Mouse (Mus musculus): ENCODE data around the gene Cobl. TPM values are rescaled to one million over a fixed set of nuclear protein-coding genes. Genes with fewer than 3 reads are reported as not detected.

Cobl gene
- total and polyA plus RNA-seq, 2 experiments from 2014 or later: 17.2 to 24.5 TPM

DNA sequence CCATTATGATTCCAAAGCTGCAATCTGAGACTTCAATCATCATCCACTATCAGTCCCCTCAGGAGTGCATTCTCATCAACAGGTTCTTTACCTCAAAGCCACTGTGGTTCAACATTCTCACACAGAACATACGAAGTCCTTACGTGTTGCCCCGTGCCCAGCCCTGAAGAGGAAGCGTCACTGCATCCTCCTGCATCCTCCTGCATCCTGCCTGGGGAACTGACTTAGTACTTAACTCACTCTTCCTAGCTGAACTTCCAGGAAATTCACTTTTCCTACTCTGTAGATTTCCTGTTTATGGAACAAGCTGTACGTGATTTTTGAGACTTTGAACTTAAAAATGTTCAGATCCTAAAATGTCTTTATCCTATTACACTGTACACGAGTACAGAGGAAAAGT is 153.3 kb downstream of the Cobl start:
- no peaks in the 10 kb centered on the region for H3K4me1 ChIP-seq (ENCODE audit: insufficient read depth, low read length)
- H3K27me3 ChIP-seq (ENCODE audit: insufficient read depth, low read length): peaks cover 20% of the 10 kb centered on the region; the same call in 1 of the 2 replicates
- no peak overlapping the region for H3K4me3 ChIP-seq (ENCODE audit: low read depth, low read length)
- no peak overlapping the region for H3K4me2 ChIP-seq (ENCODE audit: low read depth, low read length, poor library complexity, severe bottlenecking)
- no peak for TF ChIP-seq CTCF (IDR thresholded peaks at IDR 0.05)
- H3K36me3 ChIP-seq (ENCODE audit: insufficient read depth, low read length): 0 out of 2 replicates have a peak, but pooled peaks cover 5% of the 10 kb centered on the region
- H3K9me3 ChIP-seq (ENCODE audit: low read length): no peaks in the 10 kb centered on the region
- no peak for DNase-seq (ENCODE audit: low spot score)
- no peak for ATAC-seq (ENCODE audit: low FRiP score)
- H3K9ac ChIP-seq (replicated peaks; ENCODE audit: low read length, poor library complexity, severe bottlenecking): no peak overlapping the region
- no peak overlapping the region for H3K27ac ChIP-seq (ENCODE audit: low read depth, low read length)
- 85% methylated on average over 6 of the region's 6 CpGs for WGBS

DNA sequence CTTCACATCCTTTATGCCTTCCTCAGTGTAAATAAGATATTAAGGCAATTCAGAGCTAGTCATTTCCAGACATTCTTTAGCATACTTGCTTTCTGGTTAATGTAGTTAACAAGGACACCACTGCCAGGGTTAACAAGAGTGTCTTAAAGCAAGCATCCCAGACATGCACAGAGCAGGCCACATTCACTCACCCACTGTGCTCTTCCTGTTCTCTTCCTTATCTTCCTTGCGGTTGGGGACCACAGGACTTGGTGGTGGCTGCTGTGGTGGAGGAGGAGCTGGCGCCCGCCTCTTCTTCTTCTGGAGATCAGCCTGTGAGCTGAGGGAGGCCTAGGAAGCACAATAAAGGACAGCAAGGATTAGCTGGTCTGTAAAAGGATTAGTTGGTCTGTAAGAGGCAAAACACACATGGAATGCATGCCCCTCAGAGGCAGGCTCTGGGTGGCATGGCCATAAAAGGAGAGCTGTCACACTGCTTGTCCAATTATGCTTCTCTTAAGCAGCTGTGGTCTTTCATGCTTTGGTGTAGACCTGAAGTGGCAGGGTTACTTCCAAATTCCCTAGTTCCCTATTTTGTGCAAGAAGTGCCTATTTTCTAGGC is 155.2 kb downstream of the Cobl start:
- Histone ChIP-seq H3K9ac (replicated peaks; ENCODE audit: low read length, poor library complexity, severe bottlenecking) (no peak overlapping the region), H3K4me1 (ENCODE audit: insufficient read depth, low read length) (no peaks in the 10 kb centered on the region), H3K36me3 (ENCODE audit: insufficient read depth, low read length) (0 out of 2 replicates have a peak, but pooled peaks cover 5% of the 10 kb centered on the region), H3K9me3 (ENCODE audit: low read length) (no peaks in the 10 kb centered on the region), H3K4me3 (ENCODE audit: low read depth, low read length) (no peak overlapping the region), H3K27ac (ENCODE audit: low read depth, low read length) (no peak overlapping the region), H3K27me3 (ENCODE audit: insufficient read depth, low read length) (peaks cover 20% of the 10 kb centered on the region; the same call in 1 of the 2 replicates), H3K4me2 (ENCODE audit: low read depth, low read length, poor library complexity, severe bottlenecking) (no peak overlapping the region)
- DNase-seq (ENCODE audit: low spot score): no peak
- no peak for ATAC-seq (ENCODE audit: low FRiP score)
- 34% methylated on average over 3 of the region's 3 CpGs for WGBS
- TF ChIP-seq CTCF (IDR thresholded peaks at IDR 0.05): no peak

DNA sequence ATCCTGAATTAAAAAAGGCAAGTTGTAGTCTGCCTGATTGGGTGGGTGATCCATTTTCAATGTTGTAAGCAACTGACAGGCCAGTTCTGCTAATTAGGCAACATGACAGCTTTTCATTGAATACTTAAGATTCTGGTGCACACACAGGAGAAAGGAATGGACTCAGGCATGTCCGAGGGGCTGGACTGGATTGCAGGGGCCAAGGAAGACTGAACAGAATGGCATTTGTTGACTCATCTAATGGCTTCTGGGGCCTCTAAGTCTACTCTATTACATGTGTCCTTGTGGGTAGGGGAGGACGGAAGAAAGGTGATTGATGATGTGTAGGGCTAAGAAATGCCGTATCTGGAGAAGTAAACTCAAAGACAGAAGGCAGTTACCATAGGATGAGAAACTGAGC is 159.9 kb downstream of the Cobl start:
- DNase-seq (ENCODE audit: low spot score) (no peak), ATAC-seq (ENCODE audit: low FRiP score) (no peak)
- H3K4me2 ChIP-seq (ENCODE audit: low read depth, low read length, poor library complexity, severe bottlenecking): no peak overlapping the region
- no peak overlapping the region for H3K4me3 ChIP-seq (ENCODE audit: low read depth, low read length)
- no peak for TF ChIP-seq CTCF (IDR thresholded peaks at IDR 0.05)
- no peak overlapping the region for H3K27ac ChIP-seq (ENCODE audit: low read depth, low read length)
- H3K9ac ChIP-seq (replicated peaks; ENCODE audit: low read length, poor library complexity, severe bottlenecking): no peak overlapping the region
- 0 out of 2 replicates have a peak, but pooled peaks cover 5% of the 10 kb centered on the region for H3K36me3 ChIP-seq (ENCODE audit: insufficient read depth, low read length)
- 82% methylated on average over 3 of the region's 3 CpGs for WGBS
- H3K4me1 ChIP-seq (ENCODE audit: insufficient read depth, low read length): no peaks in the 10 kb centered on the region; the same call in 1 of the 2 replicates
- H3K27me3 ChIP-seq (ENCODE audit: insufficient read depth, low read length): peaks cover 16% of the 10 kb centered on the region; the same call in 1 of the 2 replicates
- no peaks in the 10 kb centered on the region for H3K9me3 ChIP-seq (ENCODE audit: low read length)

DNA sequence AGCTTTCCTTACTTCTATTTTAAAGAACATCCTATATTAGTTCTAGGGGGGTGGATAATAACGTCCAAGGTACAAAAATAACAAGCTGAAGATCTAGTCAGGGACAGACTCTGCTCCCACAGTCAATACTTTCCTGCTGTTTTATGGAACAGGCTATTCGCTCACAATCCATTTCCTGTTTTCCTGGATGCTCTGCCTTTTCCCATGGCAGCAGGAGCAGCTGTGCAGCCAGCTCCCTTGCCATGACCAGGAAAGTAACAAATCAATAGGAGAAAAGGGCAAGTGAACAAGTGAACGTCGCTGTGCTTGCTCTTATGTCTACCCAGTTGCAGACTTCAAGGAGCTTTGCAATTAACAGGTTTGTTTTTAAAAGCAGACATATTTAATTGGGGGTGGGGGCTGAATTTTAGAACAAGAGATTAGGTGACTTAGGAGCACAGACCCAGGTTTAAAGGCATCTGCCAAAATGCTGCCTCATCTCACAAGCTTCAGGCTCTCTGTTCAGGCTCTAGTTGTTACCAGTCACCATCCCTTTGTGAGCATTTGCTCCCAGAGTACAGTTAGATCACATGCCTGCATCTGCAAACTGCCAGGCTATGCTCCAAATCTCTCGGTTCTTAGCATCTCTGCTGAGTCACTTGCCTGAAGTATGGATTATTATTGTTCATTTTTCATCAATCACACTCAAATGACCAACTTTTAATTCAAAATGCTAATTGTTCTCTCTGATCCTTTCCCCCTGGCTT is 164.9 kb downstream of the Cobl start:
- WGBS: 44% methylated on average over 5 of the region's 5 CpGs
- no peak for TF ChIP-seq CTCF (IDR thresholded peaks at IDR 0.05)
- no peak overlapping the region for H3K9ac ChIP-seq (replicated peaks; ENCODE audit: low read length, poor library complexity, severe bottlenecking)
- H3K36me3 ChIP-seq (ENCODE audit: insufficient read depth, low read length): no peaks in the 10 kb centered on the region
- no peaks in the 10 kb centered on the region for H3K9me3 ChIP-seq (ENCODE audit: low read length)
- H3K4me2 ChIP-seq (ENCODE audit: low read depth, low read length, poor library complexity, severe bottlenecking): no peak overlapping the region
- H3K4me1 ChIP-seq (ENCODE audit: insufficient read depth, low read length): peaks cover 2% of the 10 kb centered on the region; the same call in 1 of the 2 replicates
- no peaks in the 10 kb centered on the region for H3K27me3 ChIP-seq (ENCODE audit: insufficient read depth, low read length)
- peak overlapping the region; percentile 69 for H3K27ac ChIP-seq (ENCODE audit: low read depth, low read length)
- H3K4me3 ChIP-seq (ENCODE audit: low read depth, low read length): no peak overlapping the region
- DNase-seq (ENCODE audit: low spot score): peak; percentile 37
- peak; percentile 80 for ATAC-seq (ENCODE audit: low FRiP score)

DNA sequence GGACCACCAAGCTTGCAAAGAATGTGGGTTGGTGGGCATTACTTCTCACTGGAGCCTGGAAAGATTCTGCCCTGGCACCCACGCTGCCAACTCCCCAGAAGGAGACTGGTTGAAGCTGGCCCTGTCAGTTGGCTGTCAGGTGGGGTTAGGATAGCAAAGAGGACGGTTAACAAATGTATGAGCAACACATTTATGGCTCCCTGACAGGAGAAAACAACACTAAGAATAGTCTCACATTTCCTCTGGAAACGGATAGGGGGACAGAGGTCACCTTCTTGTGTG is 173.2 kb downstream of the Cobl start:
- 35% methylated on average over 3 of the region's 3 CpGs for WGBS
- DNase-seq (ENCODE audit: low spot score) (no peak), ATAC-seq (ENCODE audit: low FRiP score) (peak; percentile 20; the same call in 1 of the 2 replicates)
- Histone ChIP-seq H3K27ac (ENCODE audit: low read depth, low read length) (no peak overlapping the region), H3K9me3 (ENCODE audit: low read length) (no peaks in the 10 kb centered on the region), H3K4me3 (ENCODE audit: low read depth, low read length) (no peak overlapping the region), H3K4me2 (ENCODE audit: low read depth, low read length, poor library complexity, severe bottlenecking) (no peak overlapping the region), H3K27me3 (ENCODE audit: insufficient read depth, low read length) (no peaks in the 10 kb centered on the region), H3K4me1 (ENCODE audit: insufficient read depth, low read length) (no peaks in the 10 kb centered on the region), H3K36me3 (ENCODE audit: insufficient read depth, low read length) (no peaks in the 10 kb centered on the region), H3K9ac (replicated peaks; ENCODE audit: low read length, poor library complexity, severe bottlenecking) (no peak overlapping the region)
- no peak for TF ChIP-seq CTCF (IDR thresholded peaks at IDR 0.05)

DNA sequence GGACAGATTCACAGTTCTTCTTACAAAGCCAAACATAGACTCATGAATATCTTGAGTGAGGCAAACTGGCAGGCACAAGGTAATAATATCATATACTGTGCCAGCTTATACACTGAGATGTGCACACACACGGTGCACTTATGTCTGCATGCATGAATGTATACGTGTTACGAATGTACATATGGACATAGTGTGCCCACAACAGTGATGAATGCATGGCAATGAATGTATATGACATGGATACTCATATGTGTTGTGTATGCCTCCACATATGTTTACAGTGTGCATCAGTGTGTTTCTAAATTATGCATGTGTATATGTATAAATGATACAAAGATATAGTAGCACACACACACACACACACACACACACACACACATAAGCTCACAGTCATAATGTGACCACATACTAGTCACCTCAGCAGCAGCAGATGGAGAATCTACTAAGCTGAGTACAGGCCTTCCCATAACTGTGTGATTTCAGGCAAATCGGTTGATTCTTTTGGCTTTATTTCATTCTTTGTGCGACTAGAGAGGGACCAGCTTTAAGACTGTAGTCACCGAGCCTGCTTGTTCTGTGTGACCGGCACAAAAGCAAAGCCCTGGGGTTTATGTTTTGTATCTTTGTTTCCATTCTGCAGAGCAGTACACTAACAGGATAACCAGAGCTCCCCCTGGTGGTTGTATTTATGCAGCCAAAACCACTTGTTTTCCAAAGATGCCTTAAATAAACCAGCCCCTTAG is 173.7 kb downstream of the Cobl start:
- DNase-seq (ENCODE audit: low spot score): peak; percentile 94
- Histone ChIP-seq H3K9me3 (ENCODE audit: low read length) (no peaks in the 10 kb centered on the region), H3K27ac (ENCODE audit: low read depth, low read length) (no peak overlapping the region), H3K4me2 (ENCODE audit: low read depth, low read length, poor library complexity, severe bottlenecking) (no peak overlapping the region), H3K36me3 (ENCODE audit: insufficient read depth, low read length) (no peaks in the 10 kb centered on the region), H3K27me3 (ENCODE audit: insufficient read depth, low read length) (no peaks in the 10 kb centered on the region), H3K9ac (replicated peaks; ENCODE audit: low read length, poor library complexity, severe bottlenecking) (no peak overlapping the region), H3K4me1 (ENCODE audit: insufficient read depth, low read length) (no peaks in the 10 kb centered on the region), H3K4me3 (ENCODE audit: low read depth, low read length) (no peak overlapping the region)
- 39% methylated on average over 7 of the region's 7 CpGs for WGBS
- peak; percentile 91 for TF ChIP-seq CTCF (IDR thresholded peaks at IDR 0.05)
- ATAC-seq (ENCODE audit: low FRiP score): peak; percentile 79

Data from midbrain, postnatal 0 days (tissue).